ENCODE assay signal across 36 mouse cellular contexts in genomic region chr10:127939667-127940066, GRCm38 (mm10). TPM values are rescaled to one million over a fixed set of nuclear protein-coding genes. Genes with fewer than 3 reads are reported as not detected.
"Had no signal": no experiment of that assay in that cellular context is flagged by ENCODE, and none has a peak within 500 bp of the region (broad histone marks: within the 10 kb centered on the region; RNA-seq: fewer than 3 reads in every experiment).

No protein-coding gene starts in this region.

RNA-seq across cellular contexts. Expression of gene Sdr9c7, which starts 41.3 kb away (rescaled TPM):
- total RNA-seq: gastrocnemius, adult 2 months; gastrocnemius, postnatal 10 days; gastrocnemius, postnatal 25 days; gastrocnemius, postnatal 4 days; granulocyte monocyte progenitor cell, adult 5-6 weeks; heart, adult 18-20 months; heart, adult 8-10 months; heart, postnatal 36 days; hematopoietic stem cell, adult 5-6 weeks; hindbrain, postnatal 0 days; layer of hippocampus, adult 18-20 months; layer of hippocampus, adult 8-10 months; layer of hippocampus, postnatal 36 days; left cerebral cortex, adult 18-20 months; left cerebral cortex, adult 8-10 months; left cerebral cortex, postnatal 10 days; left cerebral cortex, postnatal 25 days; left cerebral cortex, postnatal 4 days had no signal
- polyA plus RNA-seq: heart, embryonic 11.5 days; heart, embryonic 13.5 days; heart, embryonic 15.5 days; heart, postnatal 0 days; hindbrain, embryonic 11.5 days; hindbrain, embryonic 13.5 days; hindbrain, embryonic 15.5 days; hindbrain, postnatal 0 days; intestine, embryonic 14.5 days; kidney, postnatal 0 days; limb, embryonic 11.5 days; limb, embryonic 13.5 days; liver, embryonic 12.5 days; liver, embryonic 14.5 days; liver, embryonic 16.5 days had no signal

RNA-seq across cellular contexts. Expression of gene Rdh7, which starts 51.0 kb away (rescaled TPM):
- total RNA-seq: gastrocnemius, adult 2 months; gastrocnemius, postnatal 25 days; granulocyte monocyte progenitor cell, adult 5-6 weeks; heart, adult 18-20 months; heart, postnatal 14 days; heart, postnatal 36 days; hematopoietic stem cell, adult 5-6 weeks; hindbrain, postnatal 0 days; layer of hippocampus, adult 18-20 months; layer of hippocampus, adult 8-10 months; layer of hippocampus, postnatal 14 days; layer of hippocampus, postnatal 36 days; left cerebral cortex, adult 18-20 months; left cerebral cortex, adult 8-10 months; left cerebral cortex, postnatal 10 days; left cerebral cortex, postnatal 25 days; left cerebral cortex, postnatal 4 days had no signal
- polyA plus RNA-seq: heart, embryonic 11.5 days; heart, embryonic 13.5 days; heart, embryonic 15.5 days; heart, postnatal 0 days; hindbrain, embryonic 11.5 days; hindbrain, embryonic 13.5 days; hindbrain, embryonic 15.5 days; hindbrain, postnatal 0 days; kidney, embryonic 15.5 days; limb, embryonic 11.5 days; limb, embryonic 13.5 days; limb, embryonic 15.5 days; liver, embryonic 12.5 days had no signal
